Mouse (Mus musculus) layer of hippocampus, adult 9-10 months (tissue): ENCODE data around the gene Notch3.

Experiments used
- DNase-seq: peaks from one replicate; pipeline ENCODE4 v3.0.0; 2022; ENCODE audit warnings: low spot score

Notch3 gene

GRCm38 (mm10) chr17:32165803-32166595, 653 bp downstream of the Notch3 start:
- DNase-seq = no peak

GRCm38 (mm10) chr17:32165266-32165802, 1.3 kb downstream of the Notch3 start:
- DNase-seq = no peak

GRCm38 (mm10) chr17:32164780-32165179, 1.9 kb downstream of the Notch3 start:
- no peak for DNase-seq

GRCm38 (mm10) chr17:32163910-32164650, 2.6 kb downstream of the Notch3 start:
- DNase-seq = no peak

DNA sequence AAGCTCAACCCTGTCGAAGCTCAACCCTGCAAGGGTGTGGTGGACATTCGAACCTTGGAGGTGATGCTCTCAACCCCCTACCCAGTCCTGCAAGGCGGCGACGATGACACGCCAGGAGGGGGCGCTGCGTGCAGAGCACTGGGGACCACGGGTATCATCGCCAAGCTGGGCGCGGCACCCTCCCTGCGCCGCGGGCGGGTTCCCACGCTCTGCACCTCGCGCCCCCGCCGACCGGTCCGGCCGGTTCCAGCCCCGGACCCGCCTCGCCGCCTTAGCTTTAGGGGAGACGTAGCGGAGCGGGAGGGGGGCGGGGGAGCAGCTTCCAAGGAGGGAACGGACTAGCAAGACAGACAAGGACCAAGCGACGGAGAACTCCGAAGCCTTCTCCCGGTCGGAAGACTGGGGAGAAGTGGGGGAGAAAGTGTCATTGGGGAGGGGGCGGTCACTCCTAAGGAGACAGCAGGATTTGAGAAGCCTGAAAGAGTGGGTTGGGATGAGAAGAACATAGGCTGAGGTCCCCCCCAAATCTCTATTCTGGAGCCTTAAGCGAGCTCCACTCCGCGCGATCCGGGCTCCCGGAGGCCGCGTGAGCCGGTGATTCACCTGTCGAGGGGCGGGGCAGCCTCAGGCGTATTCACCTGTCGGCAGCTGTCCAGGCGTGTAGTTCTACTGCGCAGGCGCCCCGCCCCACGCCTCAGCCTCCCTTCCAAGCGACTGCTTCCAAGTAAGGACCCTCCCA, 4.4 kb downstream of the Notch3 start:
- no peak for DNase-seq

DNA sequence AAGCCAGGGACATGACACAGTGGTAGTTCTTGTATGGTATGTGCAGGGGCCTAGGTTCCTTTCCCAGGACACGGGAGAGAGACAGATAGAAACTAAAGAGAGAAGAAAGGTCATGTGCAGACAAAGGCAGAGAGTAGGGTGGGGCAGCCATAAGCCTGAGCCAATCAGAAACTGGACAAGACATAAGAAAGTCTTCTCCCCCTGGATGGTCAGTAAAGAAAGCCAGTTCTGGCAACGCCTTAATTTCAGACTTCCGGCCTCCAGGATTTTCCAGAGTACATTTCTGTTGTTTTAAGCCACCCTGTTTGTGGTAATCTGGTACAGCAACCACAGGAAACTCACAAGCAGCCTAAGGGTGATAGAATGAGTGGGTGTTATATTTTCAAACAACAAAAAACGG, 5.8 kb downstream of the Notch3 start:
- DNase-seq = no peak

GRCm38 (mm10) chr17:32158841-32159240, 7.8 kb downstream of the Notch3 start:
- no peak for DNase-seq

- no peak for DNase-seq
These were observed 19.9 kb downstream of the Notch3 start for GRCm38 (mm10) chr17:32146718-32147117.

DNA sequence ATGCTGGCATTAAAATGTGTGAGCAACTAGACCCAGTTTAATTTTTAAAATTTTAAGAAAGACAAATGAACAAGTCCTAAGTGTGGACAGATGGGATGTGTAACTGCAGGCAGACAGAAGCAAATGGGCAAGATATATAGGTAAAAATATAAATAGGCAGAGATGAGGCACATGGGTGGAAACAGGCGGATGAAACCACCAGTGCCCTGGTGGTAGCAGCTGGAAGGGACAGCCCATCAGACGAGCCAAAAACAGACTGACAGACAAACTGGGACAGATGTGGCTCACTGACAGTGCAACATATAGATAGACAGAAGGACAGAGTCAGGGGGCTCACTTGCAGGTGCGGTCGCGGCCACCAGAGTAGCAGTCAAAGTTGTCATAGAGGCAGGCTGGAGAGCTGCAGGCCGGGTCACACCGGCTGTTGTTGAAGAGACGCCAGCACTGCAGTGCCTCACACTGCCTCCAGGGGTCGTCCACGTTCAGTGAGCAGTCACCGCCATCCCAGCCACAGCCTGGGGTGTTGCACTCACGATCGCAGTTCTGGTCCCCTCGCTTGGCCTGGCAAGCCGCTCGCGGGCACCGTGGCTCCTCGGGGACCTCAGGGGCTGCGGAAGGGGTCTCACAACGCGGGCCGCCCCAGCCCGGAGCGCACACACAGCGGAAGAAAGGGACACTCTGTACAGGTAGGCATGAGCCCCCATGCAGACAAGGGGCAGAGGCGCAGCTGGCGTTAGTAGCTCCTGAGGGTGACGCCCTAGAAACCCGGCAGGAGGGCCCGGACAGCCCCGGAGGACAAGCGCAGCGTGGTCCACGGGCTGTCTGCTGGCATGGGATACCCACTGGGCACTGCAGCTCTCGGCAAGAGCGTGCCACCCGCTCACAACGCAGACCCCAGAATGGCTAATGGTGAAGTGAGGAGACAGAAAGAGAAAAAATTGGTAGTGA, 23.5 kb downstream of the Notch3 start:
- peak; percentile 53 for DNase-seq

- no peak for DNase-seq
These were observed 24.4 kb downstream of the Notch3 start for GRCm38 (mm10) chr17:32142234-32142633.

GRCm38 (mm10) chr17:32133375-32133774, 33.3 kb downstream of the Notch3 start:
- no peak for DNase-seq

DNA sequence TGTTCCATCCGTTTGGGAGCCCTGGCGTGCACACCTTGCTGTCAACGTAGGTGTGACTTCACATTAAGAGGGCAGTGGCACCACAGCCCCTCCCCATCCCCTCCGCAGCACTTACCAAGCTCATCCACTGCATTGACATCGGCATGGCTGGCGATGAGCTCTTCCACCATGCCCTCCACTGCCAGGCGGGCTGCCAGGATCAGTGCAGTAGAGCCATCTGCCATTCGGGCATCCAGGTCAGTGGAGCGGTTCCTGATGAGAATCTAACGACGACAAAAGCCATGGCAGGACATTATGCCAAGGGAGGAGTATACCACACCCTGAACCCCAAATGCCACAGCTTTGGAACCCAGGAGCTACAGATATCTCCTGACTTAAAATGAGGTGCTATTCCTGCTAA, 34.6 kb downstream of the Notch3 start:
- no peak for DNase-seq

- DNase-seq = no peak
These were observed 36.1 kb downstream of the Notch3 start for GRCm38 (mm10) chr17:32130506-32130905.

GRCm38 (mm10) chr17:32127195-32127594, 39.5 kb downstream of the Notch3 start:
- DNase-seq = no peak

DNA sequence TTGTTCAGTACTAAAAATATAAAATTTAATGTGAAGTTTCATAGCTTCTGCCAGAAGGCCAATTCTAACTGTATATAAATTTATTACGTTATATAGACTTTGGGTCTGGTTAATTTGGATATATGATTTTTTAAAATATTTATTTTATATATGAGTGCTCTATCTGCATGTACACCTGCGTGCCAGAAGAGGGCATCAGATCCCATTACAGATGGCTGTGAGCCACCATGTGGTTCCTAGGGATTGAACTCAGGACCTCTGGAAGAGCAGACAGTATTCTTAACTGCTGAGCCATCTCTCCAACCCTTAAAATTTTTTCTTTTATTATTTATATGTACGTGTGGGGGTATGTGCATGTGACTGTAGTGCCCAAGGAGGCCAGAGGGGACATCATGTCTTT, 41.2 kb downstream of the Notch3 start:
- DNase-seq = no peak

- DNase-seq = no peak
These were observed 43.1 kb downstream of the Notch3 start for GRCm38 (mm10) chr17:32123545-32123944.

DNA sequence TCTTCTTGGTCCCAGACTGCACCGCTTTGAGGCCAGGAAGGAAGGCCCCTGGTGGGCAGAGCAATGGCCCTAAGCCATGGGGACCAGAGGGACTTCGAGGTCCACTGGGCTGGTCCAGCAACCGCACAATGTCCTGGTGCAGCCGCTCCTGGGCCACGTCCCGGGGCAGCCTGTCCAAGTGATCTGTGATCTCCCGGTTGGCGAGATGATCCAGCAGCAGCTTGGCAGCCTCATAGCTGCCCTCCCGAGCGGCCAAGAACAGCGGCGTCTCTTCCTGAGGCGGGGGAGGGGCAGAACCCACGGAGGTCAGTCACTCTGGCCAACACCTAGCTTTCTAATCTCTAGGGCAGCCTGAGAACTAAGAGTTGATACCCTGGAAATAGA, 44.1 kb downstream of the Notch3 start:
- DNase-seq = no peak

GRCm38 (mm10) chr17:32121833-32122586, 44.6 kb downstream of the Notch3 start:
- no peak for DNase-seq

GRCm38 (mm10) chr17:32120771-32121532, 45.7 kb downstream of the Notch3 start:
- no peak for DNase-seq

- DNase-seq = peak; percentile 43
These were observed 47.5 kb downstream of the Notch3 start for GRCm38 (mm10) chr17:32119196-32119595.
